Mouse (Mus musculus) gastrocnemius, postnatal 25 days (tissue): ENCODE measurements around the gene Cnot10. TPM values are rescaled to one million over a fixed set of nuclear protein-coding genes. Genes with fewer than 3 reads are reported as not detected.

ENCODE experiments used
- DNase-seq: peaks from one replicate; pipeline ENCODE4 v3.0.0; 2022
- total RNA-seq, 2 experiments: library from RNA; stranded (reverse); gene quantifications; 1 replicate in 1 of 2; 2 replicates in 1 of 2; pipeline ENCODE4 v1.2.3; 2021

The Cnot10 gene
- total RNA-seq, 2 experiments from 2014 or later, result 13.5 to 14.4 TPM

- DNase-seq, result no peak
Measured at GRCm38 (mm10) chr9:114546765-114547164, 93.2 kb downstream of the Cnot10 start.

DNA sequence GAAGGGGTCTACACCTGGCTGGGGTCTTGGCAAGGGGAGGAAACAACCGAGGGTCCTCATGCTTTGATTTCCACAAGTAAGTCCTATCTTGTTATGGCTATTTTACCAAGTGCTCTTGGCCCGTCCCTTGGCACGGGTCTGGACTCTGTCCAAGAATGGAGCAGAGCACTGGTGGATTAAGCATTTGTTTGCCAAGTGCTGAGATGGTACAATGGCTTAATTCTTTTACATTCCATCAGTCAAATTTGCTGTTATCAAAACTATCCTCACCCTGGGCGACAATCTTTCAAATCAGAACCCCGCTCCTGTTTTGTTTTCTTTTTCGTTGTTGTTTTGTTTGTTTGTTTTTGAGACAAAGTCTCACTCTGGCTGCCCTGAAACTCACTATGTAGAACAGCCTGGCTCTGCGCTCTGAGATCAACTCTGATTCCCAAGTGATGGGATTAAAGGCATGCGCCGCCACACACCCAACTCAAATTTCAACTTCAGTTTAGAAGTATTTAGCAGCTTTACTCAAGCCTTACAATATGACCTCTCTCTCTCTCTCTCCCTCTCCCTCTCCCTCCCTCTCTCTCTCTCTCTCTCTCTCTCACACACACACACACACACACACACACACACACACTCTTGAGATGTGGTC is 95.1 kb downstream of the Cnot10 start:
- no peak for DNase-seq

GRCm38 (mm10) chr9:114543882-114544753 is 95.9 kb downstream of the Cnot10 start:
- no peak for DNase-seq

DNA sequence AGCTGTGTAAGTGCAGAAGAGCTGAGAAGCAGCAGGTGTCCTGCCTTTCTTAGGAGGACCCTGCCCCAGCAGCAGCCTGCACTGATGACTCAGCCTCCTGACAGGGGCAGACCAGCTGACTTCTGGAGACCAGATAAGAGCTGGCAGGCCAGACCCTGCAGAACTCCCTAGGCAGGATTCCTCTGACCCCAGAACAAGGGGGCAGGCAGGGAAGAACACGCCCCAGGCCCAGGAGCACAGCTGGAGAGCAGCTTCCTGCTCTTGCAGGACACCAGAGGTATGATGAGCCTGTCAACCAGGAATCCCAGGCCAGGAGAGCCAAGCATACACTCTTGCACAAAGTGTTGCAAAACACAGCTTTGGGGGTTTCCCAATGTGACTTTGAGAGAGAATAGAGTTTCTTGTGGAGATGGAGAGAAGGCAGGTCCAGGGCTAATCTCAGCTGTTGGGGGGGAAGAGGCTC is 98.7 kb downstream of the Cnot10 start:
- no peak for DNase-seq

- peak; percentile 24 for DNase-seq
Measured at GRCm38 (mm10) chr9:114538996-114539563, 100.9 kb downstream of the Cnot10 start.

DNA sequence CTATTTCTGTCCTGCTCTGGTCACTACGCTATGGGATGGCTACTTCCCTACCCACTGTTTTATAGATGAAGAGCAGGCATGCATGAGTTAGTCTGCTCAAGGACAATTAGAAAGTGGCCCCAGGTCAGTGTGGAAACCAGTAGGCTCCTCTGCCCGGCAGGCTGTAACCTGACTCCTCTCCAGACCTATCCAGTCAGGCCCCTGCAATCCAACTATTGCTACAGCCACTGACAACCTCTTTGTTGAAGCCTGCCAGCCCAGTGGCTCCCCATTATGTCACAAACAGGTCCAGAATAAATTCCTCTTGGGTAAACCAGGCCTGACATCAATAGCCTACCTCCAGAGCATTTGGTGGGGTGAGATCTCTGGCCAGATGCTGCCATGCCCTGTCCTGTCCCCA is 103.4 kb downstream of the Cnot10 start:
- DNase-seq, result no peak

Other genes with a start within 250 kb of the Cnot10 start
- gene Crtap, start 249.5 kb downstream of the Cnot10 start, total RNA-seq, result 10 to 100 TPM; 13.9 to 14.3 TPM
- gene Glb1, start 239.1 kb downstream of the Cnot10 start, total RNA-seq, result 1 to 10 TPM; 3.9 to 5.4 TPM
- 1 to 10 TPM; 1.4 to 1.5 TPM for gene Tmppe, start 239.1 kb downstream of the Cnot10 start, total RNA-seq
- not detected for gene Ccr4, start 135.3 kb downstream of the Cnot10 start, total RNA-seq
- not detected for gene C130032M10Rik, start 124.5 kb downstream of the Cnot10 start, total RNA-seq
- not detected for gene Trim71, start 75.8 kb downstream of the Cnot10 start, total RNA-seq
- gene Dync1li1, start 48.6 kb upstream of the Cnot10 start, total RNA-seq, result 10 to 100 TPM; 29.3 to 32.0 TPM
- gene Cmtm6, start 90.9 kb upstream of the Cnot10 start, total RNA-seq, result 1 to 10 TPM; 7.9 to 8.1 TPM
- 1 to 10 TPM; 4.2 to 5.8 TPM for gene Cmtm7, start 141.7 kb upstream of the Cnot10 start, total RNA-seq
- 1 to 10 TPM; 1.9 to 2.2 TPM for gene Cmtm8, start 204.0 kb upstream of the Cnot10 start, total RNA-seq